Mouse (Mus musculus): ENCODE results near the gene Arhgap11a.

DNA sequence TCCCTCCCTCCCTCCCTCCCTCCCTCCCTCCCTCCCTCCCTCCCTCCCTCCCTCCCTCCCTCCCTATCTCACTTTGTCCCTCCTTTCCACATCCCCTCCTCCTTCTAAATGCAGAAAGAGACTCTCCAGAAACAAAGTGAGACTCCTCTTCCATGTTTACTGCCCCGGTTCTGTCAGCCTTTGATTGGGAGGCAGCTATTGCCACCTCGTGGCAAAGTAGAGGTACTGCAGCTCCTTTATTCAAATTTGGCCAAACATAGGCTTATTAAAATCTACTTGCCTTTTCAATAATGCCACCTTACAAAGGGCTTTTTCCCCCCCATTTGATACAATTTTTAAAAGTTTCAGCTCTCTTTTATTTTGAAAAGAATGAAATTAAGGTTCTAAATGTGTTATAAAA, 24.6 kb downstream of the Arhgap11a start:
- no peak for TF ChIP-seq FLI1 (IDR thresholded peaks at IDR 0.05; ENCODE audit: low read length)
- no peak for TF ChIP-seq GATA1 (IDR thresholded peaks at IDR 0.05; ENCODE audit: borderline replicate concordance, low read length)

Data from megakaryocyte, embryonic 14.5 days (primary cell).